Mouse (Mus musculus): Measurements from ENCODE around the gene Traf3.
A peak's percentile ranks its signal among the peaks of the same experiment; 100 is the strongest.

DNA sequence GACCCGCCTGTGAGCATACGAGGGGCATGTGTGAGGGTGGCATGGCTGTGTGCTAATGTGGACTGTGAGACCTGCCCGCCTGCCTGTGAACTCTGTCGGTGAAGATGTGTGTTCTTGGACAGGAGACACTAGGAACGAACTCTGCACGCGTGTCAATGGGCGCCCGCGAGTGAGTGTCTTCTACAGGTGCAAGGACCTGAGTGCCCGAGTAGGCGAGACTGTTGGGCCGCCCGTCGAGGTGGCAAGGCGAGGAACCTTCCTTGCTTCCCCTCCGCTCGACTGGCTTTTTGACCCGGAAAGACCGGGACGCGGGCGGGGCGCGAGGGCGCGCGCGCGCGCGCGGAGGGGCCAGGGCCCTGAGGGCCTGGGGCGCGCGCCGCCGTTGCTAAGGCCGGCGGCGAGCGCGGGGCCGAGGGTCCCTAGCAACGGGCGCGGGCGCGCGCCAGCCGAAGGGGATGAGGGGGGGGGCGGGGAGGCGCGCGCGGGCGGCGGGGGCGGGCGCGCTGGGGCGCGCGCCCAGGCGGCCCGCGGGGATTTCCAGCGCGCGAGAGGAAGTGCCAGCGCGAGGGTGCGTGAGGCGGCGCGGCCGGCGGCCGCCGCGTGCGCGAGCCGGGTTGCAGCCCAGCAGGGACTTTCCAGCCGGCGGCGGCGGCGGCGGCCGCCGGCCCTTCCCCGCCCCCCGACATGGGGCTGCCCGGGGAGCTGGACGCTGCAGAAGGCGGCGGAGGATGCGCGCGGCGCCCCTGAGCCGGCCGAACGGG, at the start of gene Traf3:
- TF ChIP-seq CTCF (IDR thresholded peaks at IDR 0.05; ENCODE audit: insufficient read depth, low read length) (no peak), POLR2A (IDR thresholded peaks at IDR 0.05; ENCODE audit: borderline replicate concordance, extremely low read depth, low read depth, low read length) (peak; percentile 45; the same call in 1 of the 2 replicates)

Measured in lung, adult 2 months (tissue).